Mouse (Mus musculus) C2C12 (cell line): Measurements from ENCODE around the gene Socs2.

Experiments used
- CEBPB ChIP-seq: IDR thresholded peaks from one replicate; pipeline ENCODE4 v1.6.1; 2011; ENCODE audit warnings: low read depth, mild to moderate bottlenecking, control low read depth, moderate library complexity
- CTCF ChIP-seq: IDR thresholded peaks from one replicate; pipeline ENCODE4 v1.5.1; 2011; ENCODE audit not compliant: control insufficient read depth, insufficient read depth, insufficient read length
- FOSL1 ChIP-seq: IDR thresholded peaks from one replicate; pipeline ENCODE4 v1.8.0; 2011; ENCODE audit warnings: mild to moderate bottlenecking, low read length; ENCODE audit not compliant: poor library complexity, insufficient read depth, severe bottlenecking
- MAX ChIP-seq: IDR thresholded peaks from one replicate; pipeline ENCODE4 v1.6.1; 2011; ENCODE audit warnings: mild to moderate bottlenecking, control low read depth
- MYOG ChIP-seq: IDR thresholded peaks from one replicate; pipeline ENCODE4 v1.6.1; 2011; ENCODE audit not compliant: control insufficient read depth, insufficient read length; ENCODE audit errors: extremely low read depth
- USF1 ChIP-seq: IDR thresholded peaks from one replicate; pipeline ENCODE4 v1.6.1; 2011; ENCODE audit warnings: low read depth, mild to moderate bottlenecking, control low read depth, moderate library complexity

- TF ChIP-seq CTCF (no peak), MAX (no peak), MYOG (no peak), USF1 (no peak), CEBPB (no peak), FOSL1 (no peak)
Observed at GRCm38 (mm10) chr10:95354047-95354446, 62.9 kb downstream of the Socs2 start.
